Mouse (Mus musculus) right cerebral cortex, postnatal 14 days (tissue): ENCODE data around the gene Spata2.

Source experiments
- DNase-seq: peaks from one replicate; pipeline ENCODE4 v3.0.0; 2022

Gene Spata2

GRCm38 (mm10) chr2:167492713-167493636, at the start of gene Spata2:
Gene Spata2 (minus strand): TSS chr2:167492887.
- DNase-seq, result peak; percentile 92

DNA sequence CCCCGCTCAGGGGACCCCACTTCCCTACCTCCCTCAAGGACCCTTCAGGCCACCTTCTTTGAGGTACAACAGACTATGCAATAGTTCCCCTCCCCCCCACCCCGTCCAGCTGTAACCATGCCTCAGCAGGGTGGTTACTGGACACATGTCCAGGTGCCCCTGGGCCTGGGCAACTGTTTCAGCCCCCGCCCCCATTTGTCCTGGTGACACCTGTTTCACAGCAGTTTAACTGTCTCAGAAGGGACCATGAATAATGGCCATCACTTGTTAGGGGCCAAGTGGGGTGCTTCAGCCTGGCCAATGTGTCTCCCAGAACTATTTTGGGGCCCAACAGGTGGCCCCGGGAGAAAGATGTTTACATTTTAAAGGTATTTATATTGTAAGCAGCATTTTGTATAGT, 49.7 kb upstream of the Spata2 start:
- no peak for DNase-seq

GRCm38 (mm10) chr2:167541761-167542160, 49.1 kb upstream of the Spata2 start:
- DNase-seq, result no peak

DNA sequence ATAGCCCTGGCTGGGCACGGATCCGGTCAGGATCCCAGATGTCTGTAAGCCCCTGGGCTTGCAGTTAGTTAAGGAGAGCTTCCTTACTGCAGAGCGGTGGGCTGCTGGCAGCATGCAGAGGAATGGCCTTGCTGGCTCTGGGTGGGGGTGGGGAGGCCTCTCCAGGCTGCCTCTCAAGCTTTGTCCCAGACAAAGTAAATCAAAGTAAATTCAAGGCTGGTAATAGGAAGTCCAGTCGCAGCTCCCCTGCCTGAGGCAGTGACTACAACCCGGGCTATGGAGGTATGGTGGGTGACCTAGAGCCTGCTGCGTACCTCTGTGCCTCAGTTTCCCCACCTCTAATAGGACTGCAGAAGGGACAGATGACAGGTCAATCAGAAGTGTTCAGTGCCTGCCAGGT, 48.6 kb upstream of the Spata2 start:
- no peak for DNase-seq

DNA sequence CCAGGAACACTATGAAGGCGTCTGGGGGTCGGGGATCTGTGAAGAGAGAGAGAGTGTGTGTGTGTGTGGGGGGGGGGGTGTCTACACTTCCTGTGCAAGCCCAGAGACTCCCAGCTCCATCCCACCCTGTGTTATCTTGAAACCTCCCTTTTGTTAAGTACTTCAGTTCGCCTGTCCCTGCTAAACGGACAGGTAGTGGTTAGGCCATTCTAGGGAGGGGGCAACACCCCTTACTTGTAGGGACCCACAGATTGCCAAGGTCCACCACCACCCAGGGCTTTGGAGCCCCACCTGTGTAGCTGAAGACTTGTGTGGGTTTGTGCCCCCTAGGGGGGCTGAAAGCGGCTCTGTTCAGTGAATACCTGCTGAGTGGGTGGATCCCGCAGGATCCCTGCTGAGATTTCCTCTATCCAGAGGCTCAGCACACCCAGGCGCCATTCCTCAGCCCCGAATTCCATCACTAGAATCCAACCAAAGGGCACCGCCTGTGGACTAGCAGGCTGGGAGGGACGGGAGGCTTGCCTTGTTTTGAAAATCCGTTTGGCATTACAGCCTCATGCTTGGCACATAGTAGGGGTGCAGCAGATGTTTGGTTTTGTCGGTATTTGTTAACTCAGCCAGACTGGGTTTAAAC, 47.9 kb upstream of the Spata2 start:
- DNase-seq, result no peak

GRCm38 (mm10) chr2:167539536-167540476, 47.1 kb upstream of the Spata2 start:
- no peak for DNase-seq

DNA sequence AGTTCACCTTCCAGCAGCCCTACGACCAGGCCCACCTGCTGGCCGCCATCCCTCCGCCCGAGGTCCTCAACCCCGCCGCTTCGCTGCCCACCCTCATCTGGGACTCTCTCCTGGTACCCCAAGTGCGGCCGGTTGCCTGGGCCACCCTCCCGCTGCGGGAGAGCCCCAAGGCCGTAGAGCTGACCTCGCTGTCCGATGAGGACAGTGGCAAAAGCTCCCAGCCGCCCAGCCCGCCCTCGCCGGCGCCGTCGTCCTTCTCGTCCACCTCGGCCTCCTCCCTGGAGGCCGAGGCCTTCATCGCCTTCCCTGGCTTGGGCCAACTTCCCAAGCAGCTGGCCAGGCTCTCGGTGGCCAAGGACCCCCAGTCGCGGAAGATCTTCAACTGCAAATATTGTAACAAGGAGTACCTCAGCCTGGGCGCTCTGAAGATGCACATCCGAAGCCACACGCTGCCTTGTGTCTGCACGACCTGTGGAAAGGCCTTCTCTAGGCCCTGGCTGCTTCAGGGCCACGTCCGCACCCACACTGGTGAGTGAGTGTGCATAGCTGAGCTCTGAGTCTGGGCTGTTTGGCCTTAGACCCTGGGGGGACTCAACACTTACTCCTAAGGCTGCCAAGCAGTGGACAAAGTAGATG, 46.1 kb upstream of the Spata2 start:
- no peak for DNase-seq

GRCm38 (mm10) chr2:167537476-167538297, 45.0 kb upstream of the Spata2 start, which contains the start of gene Snai1:
Gene Snai1 (plus strand): TSS chr2:167538195.
- peak; percentile 83 for DNase-seq

- DNase-seq, result no peak
These were observed 43.7 kb upstream of the Spata2 start for GRCm38 (mm10) chr2:167536320-167536945.

DNA sequence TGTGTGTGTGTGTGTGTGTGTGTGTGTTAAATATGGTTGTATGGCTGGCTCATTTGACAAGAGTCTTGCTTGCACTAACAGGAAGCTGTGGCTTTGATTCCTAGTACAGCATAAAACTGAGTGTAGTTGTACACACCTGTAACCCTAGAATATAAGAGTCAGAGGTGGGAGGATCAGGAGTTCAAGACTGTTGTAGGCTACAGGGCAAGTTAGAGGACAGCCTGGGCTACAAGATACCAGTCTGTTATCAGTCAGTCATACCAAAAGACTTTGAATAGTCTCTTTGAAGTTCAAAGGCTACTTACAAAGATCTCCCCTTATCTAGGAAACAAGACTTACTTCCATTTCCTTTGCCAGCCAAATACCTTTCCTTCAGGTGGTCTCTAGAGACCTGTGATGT, 41.2 kb upstream of the Spata2 start:
- no peak for DNase-seq

- DNase-seq, result peak; percentile 48
These were observed 39.4 kb upstream of the Spata2 start for GRCm38 (mm10) chr2:167532131-167532530.

- no peak for DNase-seq
These were observed 37.8 kb upstream of the Spata2 start for GRCm38 (mm10) chr2:167530536-167530935.

- DNase-seq, result no peak
These were observed 37.3 kb upstream of the Spata2 start for GRCm38 (mm10) chr2:167529935-167530513.

GRCm38 (mm10) chr2:167528278-167528677, 35.6 kb upstream of the Spata2 start:
- peak; percentile 42 for DNase-seq

- DNase-seq, result peak; percentile 5
These were observed 27.0 kb upstream of the Spata2 start for GRCm38 (mm10) chr2:167519606-167520252.

GRCm38 (mm10) chr2:167515688-167516087, 23.0 kb upstream of the Spata2 start:
- DNase-seq, result no peak

DNA sequence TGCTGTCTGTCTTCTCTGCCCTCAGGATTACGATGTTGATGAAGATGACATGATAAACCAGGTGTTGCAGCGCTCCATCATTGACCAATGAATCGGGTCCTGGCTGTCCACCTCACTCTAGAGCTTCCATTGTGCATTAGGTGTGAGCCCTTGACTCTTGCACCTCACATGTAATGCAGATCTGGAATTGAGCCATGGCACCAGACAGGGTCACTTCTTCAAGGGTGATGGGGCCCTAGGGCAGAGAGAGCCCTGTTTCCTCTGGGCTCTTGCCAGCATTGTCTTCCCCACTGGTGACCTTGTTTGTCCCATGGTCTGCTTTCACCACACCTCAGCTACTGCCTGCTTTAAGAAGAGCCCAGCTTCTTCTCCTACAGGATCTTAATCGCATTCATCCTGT, 22.0 kb upstream of the Spata2 start:
- no peak for DNase-seq

DNA sequence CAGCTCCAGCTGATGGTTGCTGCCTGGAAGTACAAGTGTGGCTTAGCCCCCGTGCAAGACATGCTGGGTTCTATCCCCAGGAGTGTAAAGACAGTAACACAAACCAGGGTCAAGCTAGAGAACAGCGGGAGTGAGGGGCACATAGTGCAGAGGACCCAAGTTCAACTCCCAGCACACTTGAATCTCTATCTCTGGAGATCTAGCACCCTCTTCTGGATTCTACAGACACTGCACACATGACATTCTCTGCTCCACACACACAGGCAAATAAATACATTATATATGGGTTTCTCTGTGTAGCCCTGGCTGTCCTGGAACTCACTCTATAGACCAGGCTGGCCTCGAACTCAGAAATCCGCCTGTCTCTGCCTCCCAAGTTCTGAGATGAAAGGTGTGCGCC, 20.3 kb upstream of the Spata2 start:
- no peak for DNase-seq

DNA sequence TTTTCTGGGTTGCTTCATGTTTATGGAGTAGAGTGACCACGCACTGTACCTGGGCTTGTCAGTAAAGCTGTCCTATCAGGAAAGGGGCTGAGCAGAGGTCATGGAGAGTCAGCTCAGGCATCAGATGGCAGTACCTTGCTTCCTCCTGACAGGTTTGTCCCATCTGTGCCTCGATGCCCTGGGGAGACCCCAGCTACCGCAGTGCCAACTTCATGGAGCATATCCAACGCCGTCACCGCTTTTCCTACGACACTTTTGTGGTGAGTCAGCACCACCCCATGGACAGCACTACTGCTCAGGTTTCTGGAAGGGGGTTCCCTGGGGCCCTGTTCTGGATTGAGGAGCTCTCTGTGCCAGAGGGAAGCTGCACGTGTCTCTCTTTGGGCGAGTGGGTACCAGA, 19.7 kb upstream of the Spata2 start:
- no peak for DNase-seq

DNA sequence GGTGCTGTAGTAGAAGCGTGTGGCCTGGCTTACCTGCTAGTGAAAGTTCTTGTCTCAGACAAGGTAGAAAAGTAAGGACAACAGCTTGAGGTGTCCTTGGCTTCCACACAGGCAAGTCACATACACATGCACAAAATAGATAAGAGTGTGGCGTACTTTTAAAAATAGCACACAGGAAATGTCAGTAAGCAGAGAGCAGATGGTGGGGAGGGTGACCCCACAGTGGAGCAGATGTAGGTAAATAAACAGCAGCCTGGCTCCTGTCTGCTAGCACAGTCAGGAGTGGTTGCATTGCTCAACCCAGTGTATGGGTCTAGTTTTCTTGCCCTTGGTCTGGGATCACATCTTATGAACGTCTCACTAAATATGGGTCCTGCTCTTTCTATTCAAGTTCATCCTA, 17.8 kb upstream of the Spata2 start:
- no peak for DNase-seq
